Mouse (Mus musculus): ENCODE measurements around the gene Klk4. TPM values are rescaled to one million over a fixed set of nuclear protein-coding genes. Genes with fewer than 3 reads are reported as not detected.

Klk4 gene
- polyA plus RNA-seq, 1 experiment = not detected

DNA sequence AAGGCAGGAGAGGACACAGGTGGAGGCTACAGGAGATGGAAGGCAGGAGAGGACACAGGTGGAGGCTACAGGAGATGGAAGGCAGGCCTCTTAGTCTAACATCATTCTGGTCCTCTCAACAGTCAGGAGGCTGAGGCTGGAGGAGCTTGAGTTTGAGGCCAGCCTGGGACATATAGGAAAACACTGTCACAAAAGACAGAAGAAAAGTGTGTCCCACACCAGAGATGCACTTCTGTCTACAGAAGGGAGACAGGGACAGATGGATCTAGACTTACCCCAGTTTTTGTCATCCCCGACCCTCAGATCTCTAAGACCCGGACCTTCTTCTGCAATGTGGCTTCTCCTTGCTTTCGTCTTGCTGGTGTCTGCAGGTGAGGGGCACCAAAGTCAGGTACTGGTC is 52.5 kb downstream of the Klk4 start, which contains the start of gene Klk15:
Klk15 (plus strand) TSS at position 301 of the 400 bp plus-strand sequence.
- H3K36me3 ChIP-seq (ENCODE audit: control insufficient read depth, insufficient read depth, low read length) = no peaks in the 10 kb centered on the region
- no peak within 1 kb of the TSS for H3K4me3 ChIP-seq (ENCODE audit: low read depth, low read length)
- no peaks in the 10 kb centered on the region for H3K27me3 ChIP-seq (ENCODE audit: control insufficient read depth, insufficient read depth, low read length)
- H3K4me1 ChIP-seq (ENCODE audit: control insufficient read depth, insufficient read depth, insufficient read length, low read length) = no peaks in the 10 kb centered on the region
- WGBS = 89% methylated on average over 3 of the region's 3 CpGs
- TF ChIP-seq POLR2A (IDR thresholded peaks at IDR 0.05; ENCODE audit: low read depth, low read length) (no peak), CTCF (IDR thresholded peaks at IDR 0.05; ENCODE audit: extremely low read depth, insufficient read length, insufficient replicate concordance, low read depth, low read length) (no peak)
- no peak within 1 kb of the TSS for H3K27ac ChIP-seq (ENCODE audit: insufficient read depth, low read depth, low read length)

DNA sequence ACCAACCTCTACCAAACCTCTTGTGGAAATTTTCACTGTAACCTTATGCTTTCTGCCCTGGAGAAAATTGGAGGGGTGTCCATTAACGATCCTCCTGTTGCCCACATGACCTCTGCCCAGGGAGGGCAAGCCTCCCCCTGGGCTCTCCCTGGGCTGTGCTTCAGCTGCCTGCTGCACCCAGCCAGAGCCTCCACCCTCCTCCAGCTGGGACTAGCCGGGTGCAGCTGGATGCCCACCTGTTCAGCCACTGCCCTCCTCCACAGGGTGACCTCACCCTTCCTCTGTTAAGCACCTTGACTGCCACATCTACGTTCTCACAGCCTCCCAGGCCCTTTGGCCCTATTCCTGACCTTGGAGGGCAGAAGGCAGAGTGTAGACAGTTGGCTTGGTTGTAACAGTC is 53.8 kb downstream of the Klk4 start:
- no peaks in the 10 kb centered on the region for H3K36me3 ChIP-seq (ENCODE audit: control insufficient read depth, insufficient read depth, low read length)
- no peak overlapping the region for H3K27ac ChIP-seq (ENCODE audit: insufficient read depth, low read depth, low read length)
- 35% methylated on average over 3 of the region's 3 CpGs for WGBS
- no peaks in the 10 kb centered on the region for H3K4me1 ChIP-seq (ENCODE audit: control insufficient read depth, insufficient read depth, insufficient read length, low read length)
- no peak for TF ChIP-seq CTCF (IDR thresholded peaks at IDR 0.05; ENCODE audit: extremely low read depth, insufficient read length, insufficient replicate concordance, low read depth, low read length)
- TF ChIP-seq POLR2A (IDR thresholded peaks at IDR 0.05; ENCODE audit: low read depth, low read length) = no peak
- no peak overlapping the region for H3K4me3 ChIP-seq (ENCODE audit: low read depth, low read length)
- H3K27me3 ChIP-seq (ENCODE audit: control insufficient read depth, insufficient read depth, low read length) = no peaks in the 10 kb centered on the region

Other genes with a start within 250 kb of the Klk4 start
- 42.7 and 57.8 TPM in 2 replicates for gene Ceacam18, start 246.5 kb upstream of the Klk4 start, polyA plus RNA-seq (2012; rRNA removed)
- 2.2 and 3.0 TPM in 2 replicates for gene Siglece, start 221.0 kb upstream of the Klk4 start, polyA plus RNA-seq (2012; rRNA removed)
- gene Ctu1, start 209.1 kb upstream of the Klk4 start, polyA plus RNA-seq (2012; rRNA removed) = 7.6 and 9.7 TPM in 2 replicates
- gene Klk14, start 190.7 kb upstream of the Klk4 start, polyA plus RNA-seq (2012; rRNA removed) = 0.09 TPM in 1 of 2 replicates, not detected in the other
- 0.09 TPM in 1 of 2 replicates, not detected in the other for gene Klk13, start 168.6 kb upstream of the Klk4 start, polyA plus RNA-seq (2012; rRNA removed)
- not detected in 2 replicates for gene Klk12, start 112.3 kb upstream of the Klk4 start, polyA plus RNA-seq (2012; rRNA removed)
- not detected in 2 replicates for gene Klk11, start 106.6 kb upstream of the Klk4 start, polyA plus RNA-seq (2012; rRNA removed)
- gene Klk10, start 100.1 kb upstream of the Klk4 start, polyA plus RNA-seq (2012; rRNA removed) = 0.19 TPM in 2 replicates
- gene Klk9, start 89.3 kb upstream of the Klk4 start, polyA plus RNA-seq (2012; rRNA removed) = 0.15 TPM in 1 of 2 replicates, not detected in the other
- gene Klk8, start 83.6 kb upstream of the Klk4 start, polyA plus RNA-seq (2012; rRNA removed) = 3.6 and 4.4 TPM in 2 replicates
- gene Klk7, start 69.9 kb upstream of the Klk4 start, polyA plus RNA-seq (2012; rRNA removed) = not detected in 2 replicates
- gene Klk6, start 56.7 kb upstream of the Klk4 start, polyA plus RNA-seq (2012; rRNA removed) = 0.22 TPM in 1 of 2 replicates, not detected in the other
- gene Klk5, start 39.2 kb upstream of the Klk4 start, polyA plus RNA-seq (2012; rRNA removed) = not detected in 2 replicates
- gene Klk15, start 52.6 kb downstream of the Klk4 start, polyA plus RNA-seq (2012; rRNA removed) = not detected in 2 replicates
- 0.43 TPM in 1 of 2 replicates, not detected in the other for gene Klk1b8, start 69.5 kb downstream of the Klk4 start, polyA plus RNA-seq (2012; rRNA removed)
- gene Klk1b1, start 85.6 kb downstream of the Klk4 start, polyA plus RNA-seq (2012; rRNA removed) = not detected in 2 replicates
- gene Klk1b9, start 94.9 kb downstream of the Klk4 start, polyA plus RNA-seq (2012; rRNA removed) = not detected in 2 replicates
- 8.5 TPM in 1 of 2 replicates, not detected in the other for gene Klk1b11, start 114.7 kb downstream of the Klk4 start, polyA plus RNA-seq (2012; rRNA removed)
- 0.13 TPM in 1 of 2 replicates, not detected in the other for gene Klk1b26, start 131.0 kb downstream of the Klk4 start, polyA plus RNA-seq (2012; rRNA removed)
- 0.52 and 0.65 TPM in 2 replicates for gene Klk1b27, start 171.1 kb downstream of the Klk4 start, polyA plus RNA-seq (2012; rRNA removed)
- not detected in 2 replicates for gene Klk1b21, start 221.2 kb downstream of the Klk4 start, polyA plus RNA-seq (2012; rRNA removed)
- gene Klk1b22, start 231.5 kb downstream of the Klk4 start, polyA plus RNA-seq (2012; rRNA removed) = not detected in 2 replicates